Mouse (Mus musculus): Measurements from ENCODE around the gene Atcay.

DNA sequence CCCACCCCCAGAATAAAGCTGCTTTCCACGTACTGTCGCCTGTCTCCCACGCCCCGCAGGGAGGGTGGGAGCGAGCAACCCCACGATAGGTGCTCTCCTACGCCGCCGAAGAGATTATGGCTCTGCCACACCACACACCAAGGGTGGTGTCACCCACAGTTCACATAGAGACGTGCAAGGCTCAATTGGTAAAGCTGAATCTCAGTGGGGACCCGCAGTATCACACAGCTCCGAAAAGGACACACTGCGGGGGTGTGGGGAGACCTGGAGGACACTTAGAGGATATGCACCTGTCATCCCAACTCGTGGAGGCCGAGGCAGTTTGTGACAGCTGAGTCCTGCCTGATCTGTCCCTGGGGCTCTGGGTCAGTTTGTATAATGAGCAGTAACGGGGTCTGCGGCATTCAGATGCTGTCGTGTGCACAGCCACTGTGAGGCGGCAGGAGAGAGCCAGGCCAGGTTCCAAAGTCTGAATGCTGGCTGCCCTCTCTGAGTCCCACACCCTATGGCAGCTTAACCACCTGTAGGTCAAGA lies 37.6 kb downstream of the Atcay start:
- TF ChIP-seq TAL1 (IDR thresholded peaks at IDR 0.05; ENCODE audit: low read length) (no peak), POLR2A (IDR thresholded peaks at IDR 0.05; ENCODE audit: control insufficient read depth in 1 of 2, insufficient read depth in 1 of 2, low read depth in 1 of 2, low read length in 2 of 2, poor library complexity in 1 of 2) (no peak), CTCF (IDR thresholded peaks at IDR 0.05 in 2 of 3, conservative IDR thresholded peaks at IDR 0.05 in 1 of 3; ENCODE audit: control insufficient read depth in 1 of 3, insufficient read depth in 1 of 3, low read depth in 2 of 3, low read length in 3 of 3, poor library complexity in 1 of 3, severe bottlenecking in 1 of 3) (no peak)

Measured in MEL (cell line).